7 mouse cellular contexts compared by ENCODE assay signal in the genomic region with DNA sequence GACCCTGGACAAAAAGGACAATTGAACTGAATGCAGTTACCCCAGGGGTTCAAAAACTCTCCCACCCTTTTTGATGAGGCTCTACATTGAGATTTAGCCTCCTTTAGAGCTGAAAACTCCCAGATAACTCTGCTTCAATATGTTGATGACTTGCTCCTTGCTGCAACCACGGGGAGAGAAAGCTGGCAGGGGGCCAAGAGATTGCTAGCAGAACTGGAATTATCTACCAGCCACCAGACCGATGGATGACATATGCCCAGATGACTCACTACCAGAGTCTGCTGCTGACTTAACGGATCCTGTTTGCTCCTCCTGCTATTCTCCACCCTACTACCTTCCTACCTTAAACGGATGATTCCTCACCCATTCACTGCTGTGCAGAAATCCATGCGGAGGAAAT.
A peak's percentile ranks its signal among the peaks of the same experiment; 100 is the strongest.
DNase-seq lines count a peak whose midpoint lies in the region.

No protein-coding gene starts in this region.

- peak; percentile 7 for DNase-seq in 416B (ENCODE audit: low read depth)
- DNase-seq in R1 (ENCODE audit: low read depth, low spot score): peak; percentile 44
- peak; percentile 48 for DNase-seq in adrenal gland, postnatal 10 days
- peak; percentile 9 for DNase-seq in gastrocnemius, postnatal 10 days
- peak; percentile 68 for DNase-seq in layer of hippocampus, adult 11-12 months (ENCODE audit: low spot score)
- DNase-seq in left cerebral cortex, adult 18-20 months (ENCODE audit: low spot score in 2 of 2): peak; percentile 64 to 74
- peak; percentile 66 for DNase-seq in right cerebral cortex, adult 18-20 months

Comparison
In these comparisons a context has a peak if more than half of its experiments do, and no peak if none do; other contexts are left out.
1. Peak in every context shown above with its lines: DNase-seq.
2. DNase-seq: peak in every context shown above with its lines; median percentile 69 in left cerebral cortex, adult 18-20 months; 68 in layer of hippocampus, adult 11-12 months; 66 in right cerebral cortex, adult 18-20 months; 48 in adrenal gland, postnatal 10 days; 44 in R1; 9 in gastrocnemius, postnatal 10 days; 7 in 416B.